Mouse (Mus musculus): ENCODE results near the gene Nae1. TPM values are rescaled to one million over a fixed set of nuclear protein-coding genes. Genes with fewer than 3 reads are reported as not detected.

Gene Nae1
- total and polyA plus RNA-seq, 3 experiments = 26.0 to 95.0 (median 33.6) TPM

DNA sequence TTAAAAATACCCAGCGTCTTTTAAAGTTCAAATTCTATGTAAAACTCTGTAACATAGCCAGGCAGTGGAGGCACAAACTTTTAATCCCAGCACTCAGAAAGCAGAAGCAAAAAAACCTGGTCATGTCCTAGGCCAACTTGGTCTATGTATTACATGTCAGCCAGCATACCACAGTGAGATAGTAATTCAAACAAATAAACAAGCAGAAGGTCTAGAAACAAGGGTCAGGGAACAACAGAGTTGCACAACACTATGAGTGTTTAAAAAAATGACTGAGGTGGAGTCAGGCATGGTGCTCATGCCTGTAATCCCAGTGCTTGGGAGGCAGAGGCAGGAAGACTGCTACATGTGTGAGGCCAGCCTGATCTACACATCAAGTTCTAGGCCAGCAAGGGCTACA, 55.3 kb downstream of the Nae1 start:
- in situ Hi-C loops (cut with MboI; ENCODE audit: low pct_ligation_motif_present, low pct_unique_long_range_greater_than_20kb, low sequenced_read_pairs) = no loop called here
- H3K4me2 ChIP-seq (ENCODE audit: insufficient read depth, low read depth, poor library complexity, severe bottlenecking) = no peak overlapping the region
- H3K9me3 ChIP-seq (replicated peaks; ENCODE audit: low read length) = no peaks in the 10 kb centered on the region
- no peak overlapping the region for H3K27ac ChIP-seq (ENCODE audit: insufficient read depth, low read depth)
- no peak overlapping the region for H3K9ac ChIP-seq (ENCODE audit: insufficient read depth, low read depth)
- DNase-seq (ENCODE audit: extremely low read depth) = no peak
- TF ChIP-seq USF2 (conservative IDR thresholded peaks at IDR 0.05; ENCODE audit: low read depth, low read length) = no peak
- TF ChIP-seq MAX (IDR thresholded peaks at IDR 0.05; ENCODE audit: low read length) = no peak
- no peak for TF ChIP-seq SIN3A (IDR thresholded peaks at IDR 0.05; ENCODE audit: low read length)
- TF ChIP-seq MEF2A (IDR thresholded peaks at IDR 0.05; ENCODE audit: borderline replicate concordance, low read depth, low read length) = no peak
- TF ChIP-seq JUN (IDR thresholded peaks at IDR 0.05; ENCODE audit: insufficient read depth, low read depth, low read length) = no peak
- TF ChIP-seq ZKSCAN1 (IDR thresholded peaks at IDR 0.05; ENCODE audit: borderline replicate concordance, low read depth, low read length) = no peak
- TF ChIP-seq TBP (conservative IDR thresholded peaks at IDR 0.05; ENCODE audit: low read depth, low read length) = no peak
- no peak for TF ChIP-seq KAT2A (IDR thresholded peaks at IDR 0.05; ENCODE audit: insufficient replicate concordance, low read length)
- TF ChIP-seq MXI1 (IDR thresholded peaks at IDR 0.05; ENCODE audit: low read depth, low read length) = no peak
- no peak for TF ChIP-seq NRF1 (IDR thresholded peaks at IDR 0.05; ENCODE audit: low read depth, low read length)
- no peak for TF ChIP-seq ELF1 (IDR thresholded peaks at IDR 0.05; ENCODE audit: low read depth, low read length)
- TF ChIP-seq BHLHE40 (IDR thresholded peaks at IDR 0.05; ENCODE audit: low read depth, low read length) = no peak
- no peak for TF ChIP-seq HCFC1 (IDR thresholded peaks at IDR 0.05; ENCODE audit: low read depth, low read length)
- H3K4me1 ChIP-seq (ENCODE audit: control insufficient read depth in 1 of 2, insufficient read depth in 2 of 2) = no peaks in the 10 kb centered on the region
- no peaks in the 10 kb centered on the region for H3K27me3 ChIP-seq (replicated peaks)
- H3K4me3 ChIP-seq (replicated peaks in 1 of 3; ENCODE audit: low read depth in 2 of 3, low read length in 2 of 3, poor library complexity in 1 of 3) = no peak overlapping the region
- dilution Hi-C loops (cut with MboI; ENCODE audit: extremely low pct_ligation_motif_present, extremely low pct_unique_long_range_greater_than_20kb, low sequenced_read_pairs) = no loop called here
- no peaks in the 10 kb centered on the region for H3K36me3 ChIP-seq (replicated peaks in 1 of 2; ENCODE audit: control insufficient read depth in 1 of 2, insufficient read depth in 1 of 2, low read length in 1 of 2)
- H3K79me2 ChIP-seq (replicated peaks; ENCODE audit: control insufficient read depth, extremely low read depth, insufficient read depth, poor library complexity, severe bottlenecking) = no peaks in the 10 kb centered on the region

DNA sequence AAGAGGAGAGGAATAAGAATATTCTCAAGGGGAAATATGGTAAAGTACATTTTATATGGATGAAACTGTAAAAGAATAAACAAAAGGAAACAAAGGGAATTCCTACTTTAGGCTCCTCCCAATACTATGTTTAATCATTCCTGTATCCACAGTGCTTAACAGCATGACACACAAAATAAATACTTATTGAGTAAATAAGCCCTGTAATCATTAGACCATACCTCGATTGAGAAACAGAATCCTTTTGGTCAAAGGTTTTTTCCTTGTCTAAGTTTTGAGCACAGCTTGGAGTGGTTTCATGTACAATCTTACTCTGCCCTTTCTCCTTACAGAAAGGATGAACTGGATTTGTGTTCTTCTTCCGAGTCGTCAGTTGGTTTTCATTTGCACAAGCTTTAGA, 62.0 kb downstream of the Nae1 start:
- TF ChIP-seq USF1 (IDR thresholded peaks at IDR 0.05; ENCODE audit: low read depth, low read length) (no peak), JUND (conservative IDR thresholded peaks at IDR 0.05; ENCODE audit: low read depth, low read length) (no peak), RCOR1 (conservative IDR thresholded peaks at IDR 0.05; ENCODE audit: low read depth, low read length) (no peak), BHLHE40 (IDR thresholded peaks at IDR 0.05; ENCODE audit: low read depth, low read length) (no peak), CHD2 (IDR thresholded peaks at IDR 0.05; ENCODE audit: low read length) (no peak), ZMIZ1 (IDR thresholded peaks at IDR 0.05; ENCODE audit: low read depth, low read length) (no peak), MXI1 (IDR thresholded peaks at IDR 0.05; ENCODE audit: low read depth, low read length) (no peak), RAD21 (IDR thresholded peaks at IDR 0.05; ENCODE audit: low read depth, low read length) (no peak), POLR2AphosphoS2 (IDR thresholded peaks at IDR 0.05; ENCODE audit: low read depth, low read length) (no peak), PAX5 (IDR thresholded peaks at IDR 0.05; ENCODE audit: low read length) (no peak), MAFK (IDR thresholded peaks at IDR 0.05; ENCODE audit: insufficient replicate concordance, low read length) (no peak), IRF4 (IDR thresholded peaks at IDR 0.05; ENCODE audit: low read depth, low read length) (no peak)
- no peak overlapping the region for H3K4me2 ChIP-seq (ENCODE audit: insufficient read depth, low read depth, poor library complexity, severe bottlenecking)
- dilution Hi-C loops (cut with MboI; ENCODE audit: extremely low pct_ligation_motif_present, extremely low pct_unique_long_range_greater_than_20kb, low sequenced_read_pairs) = no loop called here
- H3K27ac ChIP-seq (ENCODE audit: insufficient read depth, low read depth) = no peak overlapping the region
- no peaks in the 10 kb centered on the region for H3K4me1 ChIP-seq (ENCODE audit: control insufficient read depth in 1 of 2, insufficient read depth in 2 of 2)
- H3K9ac ChIP-seq (ENCODE audit: insufficient read depth, low read depth) = no peak overlapping the region
- H3K79me2 ChIP-seq (replicated peaks; ENCODE audit: control insufficient read depth, extremely low read depth, insufficient read depth, poor library complexity, severe bottlenecking) = no peaks in the 10 kb centered on the region
- H3K9me3 ChIP-seq (replicated peaks; ENCODE audit: low read length) = no peaks in the 10 kb centered on the region
- DNase-seq (ENCODE audit: extremely low read depth) = no peak
- no peaks in the 10 kb centered on the region for H3K27me3 ChIP-seq (replicated peaks)
- in situ Hi-C loops (cut with MboI; ENCODE audit: low pct_ligation_motif_present, low pct_unique_long_range_greater_than_20kb, low sequenced_read_pairs) = no loop called here
- H3K36me3 ChIP-seq (replicated peaks in 1 of 2; ENCODE audit: control insufficient read depth in 1 of 2, insufficient read depth in 1 of 2, low read length in 1 of 2) = no peaks in the 10 kb centered on the region
- no peak overlapping the region for H3K4me3 ChIP-seq (replicated peaks in 1 of 3; ENCODE audit: low read depth in 2 of 3, low read length in 2 of 3, poor library complexity in 1 of 3)
